Mouse (Mus musculus) liver, adult 2 months (tissue): ENCODE data around the gene Speer4e. TPM values are rescaled to one million over a fixed set of nuclear protein-coding genes. Genes with fewer than 3 reads are reported as not detected.
A peak's percentile ranks its signal among the peaks of the same experiment; 100 is the strongest.
"Not testable (repeated sequence)": the region's sequence is repeated elsewhere in the genome, so short reads cannot be mapped to it uniquely, and the experiment has no call there.

ENCODE experiments used
- DNase-seq: peaks from one replicate; pipeline ENCODE4 v3.0.0-alpha.2; 2011; ENCODE audit warnings: low read depth, low spot score; ENCODE audit errors: extremely low read depth
- H3K27ac ChIP-seq: fragments of 200-500 bp; replicated peaks from 2 replicates; pipeline ENCODE4 v1.5.1; 2012; ENCODE audit warnings: low read depth, mild to moderate bottlenecking, control low read depth, inconsistent platforms, low read length; ENCODE audit not compliant: insufficient read depth
- H3K27me3 ChIP-seq: fragments of 200-500 bp; 2 replicates; pipeline ENCODE4 v1.6.1; 2012; ENCODE audit warnings: mild to moderate bottlenecking, moderate library complexity, low read length, inconsistent platforms; ENCODE audit not compliant: control insufficient read depth, insufficient read depth
- H3K36me3 ChIP-seq: fragments of 200-500 bp; 2 replicates; pipeline ENCODE4 v1.6.1; 2012; ENCODE audit warnings: low read length, inconsistent platforms; ENCODE audit not compliant: control insufficient read depth, insufficient read depth
- H3K4me1 ChIP-seq: fragments of 200-500 bp; 2 replicates; pipeline ENCODE4 v1.6.1; 2011; ENCODE audit warnings: low read length; ENCODE audit not compliant: control insufficient read depth, insufficient read depth
- H3K4me3 ChIP-seq: fragments of 200-500 bp; 2 replicates; pipeline ENCODE4 v1.5.1; 2011; ENCODE audit warnings: low read depth, mild to moderate bottlenecking, control low read depth, low read length, moderate library complexity; ENCODE audit not compliant: insufficient read depth
- H3K79me2 ChIP-seq: fragments of 200-500 bp; 2 replicates; pipeline ENCODE4 v1.6.1; 2012; ENCODE audit warnings: inconsistent platforms, mild to moderate bottlenecking, low read length, moderate library complexity; ENCODE audit not compliant: control insufficient read depth, insufficient read depth
- H3K9ac ChIP-seq: fragments of 200-500 bp; 2 replicates; pipeline ENCODE4 v1.6.1; 2012; ENCODE audit warnings: low read depth, mild to moderate bottlenecking, control low read depth, inconsistent platforms, low read length
- CTCF ChIP-seq: fragments of 200-500 bp; IDR thresholded peaks from 2 replicates; pipeline ENCODE4 v1.5.1; 2011; ENCODE audit warnings: low read depth, low read length, control low read depth
- WGBS: fragments of 180-500 bp; shearing (Covaris S2); methylation state at CpG from one replicate; pipeline ENCODE4 v1.1.7; 2018; 5-methylcytosine and 5-hydroxymethylcytosine counted together
- polyA plus RNA-seq: library from polyadenylated mRNA; depleted of rRNA; stranded (reverse); fragments of >200 nt; gene quantifications from 2 replicates; pipeline ENCODE4 v1.2.3, GENCODE M21; 2012
- total RNA-seq: library from RNA; depleted of rRNA; stranded (reverse); fragments of >200 nt; gene quantifications from 2 replicates; pipeline ENCODE4 v1.2.3, GENCODE M21; 2014

Gene Speer4e
- total and polyA plus RNA-seq, 2 experiments: not detected

DNA sequence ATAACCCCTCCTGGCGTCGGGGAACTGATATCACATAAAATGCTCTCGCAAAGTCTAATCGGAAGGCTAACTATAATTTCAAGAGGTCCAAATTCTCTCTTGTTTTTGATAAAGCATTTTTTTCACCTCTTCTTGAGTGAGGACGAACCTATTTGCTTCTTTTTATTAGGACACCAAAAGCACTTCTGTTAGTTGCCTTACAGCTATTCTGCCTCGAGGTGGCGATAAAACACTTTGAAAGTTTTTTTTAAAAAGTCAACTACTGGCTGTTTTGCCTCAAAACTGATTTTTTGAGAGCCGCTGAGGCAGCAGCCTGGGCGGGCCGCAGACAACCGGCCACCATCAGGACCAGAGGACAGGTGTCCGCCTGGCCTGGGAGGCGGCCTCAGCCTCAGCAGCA, 25.6 kb upstream of the Speer4e start:
- not testable (repeated sequence) for H3K9ac ChIP-seq, H3K79me2 ChIP-seq, H3K27ac ChIP-seq, H3K4me3 ChIP-seq, H3K27me3 ChIP-seq, DNase-seq, H3K36me3 ChIP-seq, H3K4me1 ChIP-seq
- TF ChIP-seq CTCF: 0 out of 2 replicates have a peak, but pooled peaks have one; percentile 5
- WGBS: 80% methylated on average over 13 of the region's 13 CpGs

DNA sequence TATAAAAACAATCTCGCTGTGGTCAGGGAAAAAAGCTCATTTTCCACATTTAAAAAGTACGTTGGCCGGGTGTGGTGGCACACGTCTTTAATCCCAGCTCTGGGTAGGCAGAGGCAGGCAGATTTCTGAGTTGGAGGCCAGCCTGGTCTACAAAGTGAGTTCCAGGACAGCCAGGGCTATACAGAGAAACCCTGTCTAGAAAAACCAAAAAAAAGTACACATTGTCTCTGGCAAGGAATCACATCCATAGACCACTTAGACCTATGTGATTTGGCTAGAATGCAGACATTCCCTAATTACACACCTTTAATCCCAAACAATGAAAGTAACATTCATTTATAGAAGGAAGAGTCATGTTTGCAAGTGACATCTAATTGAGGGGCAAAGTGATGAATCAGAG, 23.3 kb upstream of the Speer4e start:
- not testable (repeated sequence) for H3K36me3 ChIP-seq, H3K4me1 ChIP-seq, H3K9ac ChIP-seq, H3K79me2 ChIP-seq, DNase-seq, H3K27me3 ChIP-seq, H3K27ac ChIP-seq, H3K4me3 ChIP-seq
- 79% methylated on average over 4 of the region's 4 CpGs for WGBS

DNA sequence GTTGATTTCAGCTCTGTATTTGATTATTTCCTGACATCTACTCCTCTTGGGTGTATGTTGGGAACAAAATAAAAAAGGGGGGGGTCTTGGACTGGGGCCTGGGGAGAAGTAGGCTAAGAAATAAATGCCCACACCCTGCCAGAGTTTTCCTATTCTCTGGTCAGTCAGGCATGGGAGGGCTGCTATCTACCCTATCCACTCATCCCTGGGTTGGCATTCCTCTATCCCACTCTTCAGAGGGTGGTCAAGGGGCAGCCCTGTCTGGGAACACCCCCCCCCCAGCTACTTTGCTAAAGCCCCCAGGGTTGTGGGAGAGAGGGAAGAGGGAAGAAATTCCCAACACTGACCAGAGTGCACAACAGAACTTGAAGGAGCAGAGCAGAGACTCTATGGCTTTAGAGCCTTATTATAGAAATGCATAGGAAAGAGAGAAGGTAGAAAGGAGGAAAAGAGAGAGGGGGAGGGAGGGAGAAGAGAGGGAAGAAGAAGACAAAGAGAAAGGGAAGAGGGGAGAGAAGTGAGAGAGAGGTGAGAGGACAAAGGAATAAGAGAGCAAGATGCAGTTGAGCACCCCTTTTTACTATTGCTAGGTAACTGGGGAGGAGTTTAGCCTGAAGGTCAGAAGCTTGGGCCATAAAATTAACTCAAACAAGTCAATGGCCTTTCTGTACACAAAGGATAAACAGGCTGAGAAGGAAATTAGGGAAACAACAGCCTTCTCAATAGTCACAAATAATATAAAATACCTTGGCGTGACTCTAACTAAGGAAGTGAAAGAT, 17.9 kb upstream of the Speer4e start:
- not testable (repeated sequence) for H3K4me3 ChIP-seq, DNase-seq, H3K9ac ChIP-seq, H3K27ac ChIP-seq, H3K36me3 ChIP-seq, H3K27me3 ChIP-seq, H3K4me1 ChIP-seq, H3K79me2 ChIP-seq
- WGBS: 88% methylated on average over 1 of the region's 1 CpGs

DNA sequence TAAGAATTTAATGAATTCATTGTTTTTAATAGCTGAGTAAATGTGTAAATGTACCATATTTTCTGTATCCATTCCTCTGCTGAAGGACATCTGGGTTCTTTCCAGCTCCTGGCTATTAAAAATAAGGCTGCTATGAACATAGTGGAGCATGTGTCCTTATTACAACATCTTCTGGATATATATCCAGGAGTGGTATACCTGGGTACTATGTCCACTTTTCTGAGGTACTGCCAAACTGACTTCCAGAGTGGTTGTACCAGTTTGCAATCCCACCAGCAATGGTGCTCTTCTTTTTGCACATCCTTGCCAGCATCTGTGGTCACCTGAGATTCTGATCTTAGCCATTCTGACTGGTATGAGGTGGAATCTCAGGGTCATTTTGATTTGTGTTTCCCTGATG, 15.4 kb upstream of the Speer4e start:
- DNase-seq, H3K9ac ChIP-seq, H3K4me3 ChIP-seq, H3K4me1 ChIP-seq, H3K27me3 ChIP-seq, H3K79me2 ChIP-seq, H3K27ac ChIP-seq, H3K36me3 ChIP-seq: not testable (repeated sequence)

DNA sequence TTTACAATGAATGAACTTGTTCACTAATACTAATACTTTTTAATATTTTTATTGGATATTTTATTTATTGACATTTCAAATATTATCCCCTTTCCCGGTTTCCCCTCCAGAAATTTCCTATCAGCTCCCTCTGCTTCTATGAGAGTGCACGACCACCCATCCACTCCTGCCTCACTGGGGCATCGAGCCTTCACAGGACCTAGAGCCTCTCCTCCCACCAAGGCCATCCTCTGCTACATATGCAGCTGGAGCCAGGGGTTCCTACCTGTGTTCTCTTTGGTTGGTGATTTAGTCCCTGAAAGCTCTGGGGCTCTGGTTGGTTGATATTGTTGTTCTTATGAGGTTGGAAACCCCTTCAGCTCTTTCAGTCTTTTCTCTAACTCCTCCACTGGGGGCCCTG, 14.5 kb upstream of the Speer4e start:
- not testable (repeated sequence) for H3K36me3 ChIP-seq, H3K27ac ChIP-seq, H3K4me3 ChIP-seq, H3K79me2 ChIP-seq, H3K9ac ChIP-seq, DNase-seq, H3K4me1 ChIP-seq, H3K27me3 ChIP-seq
- 62% methylated on average over 3 of the region's 3 CpGs for WGBS

DNA sequence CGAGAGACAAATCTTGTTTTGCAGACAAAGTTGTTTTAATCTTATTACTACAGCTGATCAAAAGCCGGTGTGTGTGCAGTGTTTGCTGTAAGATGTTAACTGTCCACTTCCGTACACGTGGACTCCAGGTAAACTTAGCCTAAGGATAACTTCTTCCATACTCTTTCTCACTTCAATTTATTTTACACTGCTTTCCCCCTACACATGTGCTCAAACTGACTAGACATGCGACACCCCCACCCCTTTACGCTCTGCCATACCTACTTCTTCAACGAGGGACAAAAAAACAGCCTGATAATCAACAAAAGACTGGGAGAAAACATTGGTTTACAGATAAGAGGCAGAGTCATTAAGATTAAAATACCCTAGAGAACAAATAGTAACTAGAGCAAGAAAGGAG, 13.6 kb upstream of the Speer4e start:
- not testable (repeated sequence) for H3K9ac ChIP-seq, H3K4me3 ChIP-seq, H3K36me3 ChIP-seq, H3K4me1 ChIP-seq, H3K27me3 ChIP-seq, H3K27ac ChIP-seq, H3K79me2 ChIP-seq, DNase-seq
- WGBS: 63% methylated on average over 7 of the region's 7 CpGs

DNA sequence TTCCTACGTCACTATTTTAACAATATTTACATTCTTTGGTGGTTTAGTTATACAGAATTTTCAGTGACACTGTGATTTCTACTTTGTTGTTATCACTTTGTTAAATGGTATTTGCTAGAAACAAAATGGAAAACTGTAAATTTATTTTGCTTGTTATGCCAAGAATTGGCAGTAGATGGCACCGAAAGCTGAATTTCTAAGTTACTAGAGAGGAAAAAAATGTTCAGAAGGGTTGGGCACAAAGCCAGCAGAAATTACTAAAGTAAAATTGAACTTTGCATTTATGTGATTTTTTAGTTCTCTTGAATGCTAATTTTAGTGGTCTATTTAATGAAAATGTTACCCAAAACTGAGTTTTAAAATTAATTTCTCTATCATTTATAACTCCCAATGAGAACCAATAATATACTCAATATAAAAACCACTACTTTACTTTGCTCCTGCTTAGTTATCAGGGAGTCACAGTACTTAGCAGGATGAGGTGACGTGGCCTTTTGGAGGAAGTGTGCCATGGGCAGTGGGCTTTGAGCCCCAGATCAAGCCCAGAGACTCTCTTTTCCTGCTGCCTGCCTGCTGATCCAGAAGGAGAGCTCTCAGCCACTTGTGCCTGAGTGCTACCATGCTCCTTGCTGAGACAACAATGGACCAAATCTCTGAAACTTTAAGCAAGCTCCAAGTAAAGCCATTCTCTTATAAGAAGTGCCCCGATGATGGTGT, 9.4 kb upstream of the Speer4e start:
- not testable (repeated sequence) for H3K27me3 ChIP-seq, DNase-seq, H3K36me3 ChIP-seq, H3K4me3 ChIP-seq, H3K79me2 ChIP-seq, H3K27ac ChIP-seq, H3K9ac ChIP-seq, H3K4me1 ChIP-seq
- 50% methylated on average over 4 of the region's 4 CpGs for WGBS

DNA sequence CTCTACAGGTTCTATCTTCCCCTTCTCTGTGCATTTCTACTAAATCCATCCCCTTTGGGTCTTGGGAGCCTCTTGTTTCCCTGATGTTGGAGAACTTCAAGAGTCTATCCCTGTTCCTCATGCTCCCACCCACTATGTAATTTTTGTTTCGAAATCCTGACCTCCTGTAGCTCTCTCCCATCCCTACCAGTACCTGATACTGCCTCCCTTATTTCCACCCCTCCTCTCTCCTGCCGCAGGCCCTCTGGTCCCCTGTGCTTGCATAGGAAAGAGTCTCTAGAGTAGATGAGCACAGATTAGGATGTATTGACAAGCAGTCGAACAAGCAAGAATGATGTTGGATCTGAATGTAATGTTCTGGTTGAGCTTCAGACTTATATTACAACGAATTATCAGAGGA, 7.3 kb upstream of the Speer4e start:
- not testable (repeated sequence) for H3K36me3 ChIP-seq, H3K27me3 ChIP-seq, H3K9ac ChIP-seq, DNase-seq, H3K4me3 ChIP-seq, H3K27ac ChIP-seq, H3K4me1 ChIP-seq, H3K79me2 ChIP-seq
- WGBS: 26% methylated on average over 4 of the region's 4 CpGs

DNA sequence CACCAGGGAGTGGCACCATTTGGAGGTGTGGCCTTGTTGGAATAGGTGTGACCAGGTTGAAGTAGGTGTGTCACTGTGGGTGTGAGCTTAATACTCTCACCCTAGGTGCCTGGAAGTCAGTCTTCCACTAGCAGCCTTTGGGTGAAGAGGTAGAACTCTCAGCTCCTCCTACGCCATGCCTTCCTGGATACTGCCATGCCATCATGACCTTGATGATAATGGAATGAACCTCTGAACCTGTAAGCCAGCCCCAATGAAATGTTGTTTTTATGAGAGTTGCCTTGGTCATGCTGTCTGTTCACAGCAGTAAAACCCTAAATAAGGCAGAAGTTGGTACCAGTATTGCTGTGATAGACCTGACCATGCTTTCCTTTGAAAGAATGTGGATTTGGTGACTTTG, 2.8 kb upstream of the Speer4e start:
- not testable (repeated sequence) for H3K4me1 ChIP-seq, H3K27ac ChIP-seq, DNase-seq, H3K79me2 ChIP-seq, H3K36me3 ChIP-seq, H3K4me3 ChIP-seq, H3K27me3 ChIP-seq, H3K9ac ChIP-seq
- 81% methylated on average over 1 of the region's 1 CpGs for WGBS
